In the genomic region with DNA sequence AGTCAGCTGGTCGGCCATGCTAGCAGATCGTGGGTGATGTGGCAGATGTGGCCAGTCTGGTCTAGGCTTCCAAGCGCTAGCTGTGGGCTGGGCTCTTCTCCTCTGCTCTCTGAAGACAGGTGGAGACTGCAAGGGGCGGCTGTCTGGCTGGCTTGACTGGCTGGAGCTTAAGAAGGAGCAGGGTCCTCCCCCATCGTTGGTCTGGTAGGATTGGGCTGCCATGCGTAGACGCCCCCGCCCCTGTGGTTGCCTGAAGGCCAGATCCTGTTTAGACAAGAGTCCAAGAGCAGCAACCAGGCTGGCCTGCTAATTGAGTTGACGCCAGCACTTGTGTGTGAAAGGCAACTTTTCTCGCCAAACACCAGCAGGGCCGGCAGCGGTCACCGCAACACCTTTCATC, we compare ENCODE assay signal across 14 mouse cellular contexts. TPM values are rescaled to one million over a fixed set of nuclear protein-coding genes. Genes with fewer than 3 reads are reported as not detected.
DNase-seq lines count a peak whose midpoint lies in the region; ATAC-seq lines count a peak whose summit lies in the region.
"Had no signal": no experiment of that assay in that cellular context is flagged by ENCODE, and none has a peak within 500 bp of the region (broad histone marks: within the 10 kb centered on the region; RNA-seq: fewer than 3 reads in every experiment).

A gene (minus strand): TSS at position 131 of the 400 bp plus-strand sequence.

- DNase-seq in lung, adult 18-20 months = no peak
- DNase-seq in kidney, adult 18-20 months = peak; percentile 38
- peak; percentile 41 to 53 for DNase-seq in kidney, postnatal 36 days
- peak; percentile 25 for DNase-seq in yolk sac, embryonic 10.5 days (ENCODE audit: low spot score)
- DNase-seq in frontal cortex, adult 2 months (ENCODE audit: extremely low spot score in 1 of 2, low spot score in 1 of 2) = no peak
- no peak for DNase-seq in cerebellum, adult 11-12 months
- DNase-seq: right cerebral cortex, postnatal 14 days had no signal

- no peak within 1 kb of the TSS for H3K4me3 ChIP-seq in lung, embryonic 15.5 days
- H3K4me3 ChIP-seq: embryonic facial prominence, embryonic 12.5 days; heart, embryonic 12.5 days; neural tube, embryonic 15.5 days had no signal

- ATAC-seq in lung, embryonic 15.5 days (ENCODE audit: borderline replicate concordance, extremely low read depth, low FRiP score, low TSS enrichment) = no peak

- H3K27ac ChIP-seq in lung, embryonic 15.5 days = peak within 1 kb of the TSS; percentile 46; the same call in 1 of the 2 replicates
- H3K27ac ChIP-seq: embryonic facial prominence, embryonic 12.5 days; neural tube, embryonic 15.5 days had no signal

- no peaks in the 10 kb centered on the region for H3K36me3 ChIP-seq in lung, embryonic 15.5 days
- H3K36me3 ChIP-seq: embryonic facial prominence, embryonic 12.5 days; heart, embryonic 12.5 days; neural tube, embryonic 15.5 days had no signal

- H3K27me3 ChIP-seq in lung, embryonic 15.5 days = no peaks in the 10 kb centered on the region
- H3K27me3 ChIP-seq: embryonic facial prominence, embryonic 12.5 days; heart, embryonic 12.5 days; neural tube, embryonic 15.5 days had no signal

- no peak within 1 kb of the TSS for H3K9ac ChIP-seq in lung, embryonic 15.5 days
- H3K9ac ChIP-seq: embryonic facial prominence, embryonic 12.5 days; heart, embryonic 12.5 days; neural tube, embryonic 15.5 days had no signal

- H3K4me2 ChIP-seq in lung, embryonic 15.5 days = no peak within 1 kb of the TSS
- H3K4me2 ChIP-seq: embryonic facial prominence, embryonic 12.5 days; heart, embryonic 12.5 days; neural tube, embryonic 15.5 days had no signal

- H3K9me3 ChIP-seq in lung, embryonic 15.5 days = no peaks in the 10 kb centered on the region
- H3K9me3 ChIP-seq: embryonic facial prominence, embryonic 12.5 days; heart, embryonic 12.5 days; neural tube, embryonic 15.5 days had no signal

- H3K4me1 ChIP-seq in lung, embryonic 15.5 days = peaks cover 14% of the 10 kb centered on the region
- H3K4me1 ChIP-seq: neural tube, embryonic 15.5 days had no signal

- WGBS in lung, embryonic 15.5 days = 74% methylated on average over 13 of the region's 13 CpGs

RNA-seq across cellular contexts. Expression of the gene that starts here (rescaled TPM):
- 0.10 TPM in 1 of 2 replicates, not detected in the other for polyA plus RNA-seq in lung, embryonic 15.5 days (2015; fragmentation: Nextera tagmentation; extraction: Ambion mirVana)
- not detected in 2 replicates for polyA plus RNA-seq in frontal cortex, adult 2 months (2012; rRNA removed)
- polyA plus RNA-seq: heart, embryonic 12.5 days; hindbrain, embryonic 11.5 days; liver, adult 2 months; midbrain, postnatal 0 days; neural tube, embryonic 15.5 days had no signal

Comparison
In these comparisons a context has a peak if more than half of its experiments do, and no peak if none do; other contexts are left out.
1. DNase-seq: peak in kidney, adult 18-20 months (single experiment), kidney, postnatal 36 days (2 of 2) and yolk sac, embryonic 10.5 days (single experiment); none in lung, adult 18-20 months (0 of 2), frontal cortex, adult 2 months (0 of 2) and cerebellum, adult 11-12 months (single experiment).